Mouse (Mus musculus): ENCODE measurements at regions not wholly inside any gene's neighbourhood (a gene's known extent, or its start where the extent isn't known, plus 50 kb on each side); places are given as distances from the start of the nearest gene placed in this dataset.

GRCm38 (mm10) chr16:77537351-77537750, 64.5 kb downstream of the Gm11146 start:
- DNase-seq (ENCODE audit: low read depth, low spot score), result no peak

GRCm38 (mm10) chr16:77536746-77537145, 65.1 kb downstream of the Gm11146 start:
- DNase-seq (ENCODE audit: low read depth, low spot score), result no peak

GRCm38 (mm10) chr16:77536314-77536713, 65.6 kb downstream of the Gm11146 start:
- no peak for DNase-seq (ENCODE audit: low read depth, low spot score)

DNA sequence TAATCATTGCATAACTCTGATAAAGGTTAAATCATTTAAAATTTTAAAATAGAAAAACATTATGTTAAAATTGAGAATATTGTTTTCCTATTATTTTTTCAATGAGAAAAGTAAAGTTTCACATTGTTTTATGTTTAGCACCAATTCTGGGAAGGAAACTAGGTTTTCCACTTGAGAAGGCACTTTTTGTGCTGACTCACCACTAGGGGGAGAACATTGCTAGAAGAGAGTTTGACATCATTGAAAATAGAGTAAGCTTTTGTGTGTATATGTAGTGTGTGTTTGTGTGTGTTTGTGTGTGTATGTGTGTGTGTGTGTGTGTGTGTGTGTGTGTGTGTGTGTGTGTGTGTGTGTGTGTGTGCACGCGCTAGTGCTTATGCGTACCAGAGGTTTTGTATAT, 66.9 kb downstream of the Gm11146 start:
- DNase-seq (ENCODE audit: low read depth, low spot score), result peak; percentile 21

- DNase-seq (ENCODE audit: low read depth, low spot score), result no peak
These were observed 70.3 kb downstream of the Gm11146 start for GRCm38 (mm10) chr16:77531596-77531995.

DNA sequence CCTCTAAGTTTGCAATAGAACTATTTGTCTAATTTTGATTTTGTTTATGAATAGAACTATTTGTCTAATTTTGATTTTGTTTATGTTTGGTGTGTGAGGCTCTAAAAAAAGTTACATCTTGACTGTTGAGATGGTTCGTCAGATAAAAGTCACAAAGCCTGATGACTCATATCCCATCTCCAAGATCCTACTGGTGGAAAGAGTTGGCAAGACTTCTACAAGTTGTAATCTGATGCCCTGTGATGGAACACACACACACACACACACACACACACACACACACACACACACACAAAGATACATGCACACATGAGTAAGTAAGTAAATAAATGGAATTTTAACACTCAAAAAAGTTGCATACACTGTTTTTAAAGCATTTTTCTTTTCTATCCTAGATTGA, 73.9 kb downstream of the Gm11146 start:
- DNase-seq (ENCODE audit: low read depth, low spot score), result no peak

- no peak for DNase-seq (ENCODE audit: low read depth, low spot score)
These were observed 87.3 kb downstream of the Gm11146 start for GRCm38 (mm10) chr16:77514606-77515005.

DNA sequence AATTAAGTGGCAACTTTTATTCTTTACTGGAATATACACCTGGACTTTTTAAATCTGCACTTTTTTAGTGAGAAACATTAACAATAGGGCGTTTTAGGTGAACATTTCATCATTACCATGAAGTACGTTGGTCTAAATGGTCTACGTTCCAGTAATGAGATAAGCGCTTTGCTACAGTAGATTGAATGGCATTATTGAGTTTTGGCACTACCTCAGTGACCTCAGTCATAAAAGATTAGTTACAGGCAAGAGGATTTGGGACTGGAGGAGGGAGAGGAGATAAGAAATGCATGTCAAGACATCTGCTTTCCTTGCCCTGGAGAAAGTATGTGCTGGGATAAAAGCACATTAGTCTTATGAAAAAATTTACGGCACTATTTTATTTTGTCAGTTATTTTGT, 98.3 kb downstream of the Gm11146 start:
- no peak for DNase-seq (ENCODE audit: low read depth, low spot score)

DNA sequence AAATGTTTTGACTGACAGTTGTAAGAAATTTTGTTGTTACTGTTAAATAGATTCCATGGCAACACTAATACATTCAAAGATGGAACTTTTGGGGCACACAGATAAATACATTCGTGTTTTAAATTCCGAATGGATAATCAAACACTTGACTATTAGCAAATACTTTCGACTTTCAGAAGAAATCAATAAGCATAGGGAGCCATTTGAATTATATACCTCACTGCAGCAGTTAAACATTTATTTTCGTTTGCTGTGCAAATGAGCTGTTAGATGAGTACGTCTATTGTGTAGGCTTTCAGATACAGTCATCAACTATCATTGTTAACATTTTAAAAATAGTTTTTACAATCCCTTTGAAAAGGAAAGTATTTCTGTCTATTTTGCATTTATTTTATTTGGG, 99.0 kb downstream of the Gm11146 start:
- DNase-seq (ENCODE audit: low read depth, low spot score), result no peak

DNA sequence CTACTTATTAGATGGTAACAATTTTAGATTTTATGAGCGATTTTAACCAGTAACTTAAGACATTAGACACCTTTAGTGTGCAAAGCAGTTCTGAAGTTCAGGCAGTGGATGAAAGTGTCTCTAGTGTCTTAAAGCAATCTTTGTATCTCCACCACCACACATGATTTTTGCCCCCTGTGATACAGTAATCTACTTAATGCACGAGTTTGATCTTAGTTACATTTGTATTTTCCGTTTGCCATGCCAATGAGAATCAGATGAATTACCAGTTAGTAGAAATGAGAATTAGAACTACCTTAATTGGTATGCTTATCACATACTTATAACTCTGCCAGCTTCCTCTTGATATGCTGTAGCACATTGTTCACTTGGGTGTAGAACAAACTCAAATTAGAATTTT, 99.9 kb downstream of the Gm11146 start:
- no peak for DNase-seq (ENCODE audit: low read depth, low spot score)

DNA sequence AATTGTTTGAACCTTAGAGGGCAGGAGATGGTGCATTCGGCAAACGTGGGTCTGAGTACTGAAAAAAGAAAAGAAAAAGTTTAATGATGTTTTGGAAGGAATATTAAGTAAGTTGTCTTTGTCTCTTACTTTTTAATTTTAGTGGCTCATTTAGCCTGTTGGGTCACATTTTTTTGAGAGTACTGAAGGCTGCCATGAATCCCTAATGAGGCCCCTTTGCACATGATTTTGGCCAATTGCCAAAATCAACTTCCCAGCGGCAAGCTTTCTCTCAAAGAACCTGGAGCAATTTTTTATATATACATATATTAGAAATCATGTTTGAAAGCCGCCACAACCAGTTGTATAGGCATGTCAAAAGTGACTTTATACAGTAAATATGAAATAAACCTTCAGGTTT, 100.9 kb downstream of the Gm11146 start:
- DNase-seq (ENCODE audit: low read depth, low spot score), result peak; percentile 32

- DNase-seq (ENCODE audit: low read depth, low spot score), result no peak
These were observed 101.5 kb downstream of the Gm11146 start for GRCm38 (mm10) chr16:77500413-77500812.

- DNase-seq (ENCODE audit: low read depth, low spot score), result peak; percentile 46
These were observed 102.2 kb downstream of the Gm11146 start for GRCm38 (mm10) chr16:77499537-77500301.

DNA sequence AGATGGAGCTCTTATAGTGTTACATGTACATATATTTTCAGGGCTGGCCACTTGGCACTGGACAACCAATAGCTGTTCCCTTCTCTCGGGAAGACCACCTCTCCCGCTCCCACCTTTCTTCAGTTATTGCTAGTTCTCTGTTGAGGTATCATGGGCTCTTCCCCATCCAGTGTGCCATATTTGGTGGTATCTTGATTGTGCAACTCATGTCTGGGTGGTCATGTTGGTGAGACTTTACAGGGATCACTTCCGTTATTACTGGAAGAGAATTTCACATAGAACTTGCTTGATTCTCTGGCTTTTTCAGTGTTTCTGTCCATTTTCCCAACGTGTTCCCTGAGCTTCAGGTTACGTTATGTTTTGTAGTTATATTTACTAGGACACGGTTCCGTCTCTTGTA, 106.6 kb downstream of the Gm11146 start:
- DNase-seq (ENCODE audit: low read depth, low spot score), result no peak

DNA sequence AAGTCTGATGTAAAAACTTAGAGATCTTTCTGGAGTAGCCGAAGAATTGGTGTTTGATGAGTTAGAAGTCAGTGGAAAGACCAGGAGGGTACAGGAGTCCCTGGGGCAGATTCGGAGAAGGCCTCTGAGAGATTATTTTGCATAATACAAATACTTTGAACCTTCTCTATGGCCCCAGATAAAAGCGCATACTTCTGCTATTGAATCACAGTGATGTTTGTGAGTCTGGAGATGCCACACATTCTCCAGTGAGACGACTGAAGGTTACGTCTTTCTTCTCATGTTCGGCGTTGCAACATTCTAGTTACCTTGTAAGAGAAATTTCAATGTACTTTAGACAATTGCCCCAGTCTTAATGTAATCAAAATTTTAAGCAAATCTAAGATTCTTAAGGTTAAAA, 107.9 kb downstream of the Gm11146 start:
- DNase-seq (ENCODE audit: low read depth, low spot score), result no peak

GRCm38 (mm10) chr16:77488155-77488554, 113.7 kb downstream of the Gm11146 start:
- no peak for DNase-seq (ENCODE audit: low read depth, low spot score)

DNA sequence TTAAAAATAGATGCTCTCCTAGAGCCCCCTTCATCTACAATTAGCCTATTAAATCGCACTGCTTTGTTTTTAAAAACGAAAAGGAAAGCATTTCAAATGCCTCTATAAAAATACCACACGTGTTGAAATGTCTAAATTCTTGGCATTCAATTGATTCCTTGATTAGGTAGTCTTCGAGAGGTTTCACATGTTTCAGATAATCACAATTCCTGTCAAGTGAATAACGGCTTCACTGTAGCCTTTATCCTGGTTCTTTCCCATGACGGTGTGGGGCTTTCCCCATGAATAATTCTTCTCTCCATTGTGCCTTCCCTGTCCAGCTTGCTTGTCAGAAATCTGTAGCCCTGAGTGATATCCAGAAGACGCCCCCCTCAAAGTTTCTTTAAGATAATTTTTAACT, 122.1 kb downstream of the Gm11146 start:
- no peak for DNase-seq (ENCODE audit: low read depth, low spot score)

GRCm38 (mm10) chr16:77471868-77472267, 130.0 kb downstream of the Gm11146 start:
- no peak for DNase-seq (ENCODE audit: low read depth, low spot score)

DNA sequence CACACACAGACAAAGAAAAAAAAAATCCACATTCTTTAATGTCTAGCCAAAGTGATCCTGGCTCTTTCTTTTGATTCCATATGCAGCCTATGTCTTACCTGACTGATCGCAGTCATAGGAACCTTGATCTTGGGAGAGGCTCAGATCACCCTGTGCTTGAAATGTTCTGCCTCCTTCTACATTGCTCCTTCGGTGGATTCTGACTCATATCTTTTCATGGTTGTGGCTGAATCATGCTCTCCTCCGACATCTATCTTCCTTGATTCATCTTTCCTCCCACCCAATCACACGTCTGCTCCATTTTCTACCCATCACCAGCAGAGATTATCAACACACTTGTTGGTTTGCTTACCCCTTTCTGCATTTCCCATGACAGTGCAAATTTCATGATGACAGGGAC, 132.0 kb downstream of the Gm11146 start:
- DNase-seq (ENCODE audit: low read depth, low spot score), result no peak

GRCm38 (mm10) chr16:77469328-77469875, 132.5 kb downstream of the Gm11146 start:
- DNase-seq (ENCODE audit: low read depth, low spot score), result no peak

DNA sequence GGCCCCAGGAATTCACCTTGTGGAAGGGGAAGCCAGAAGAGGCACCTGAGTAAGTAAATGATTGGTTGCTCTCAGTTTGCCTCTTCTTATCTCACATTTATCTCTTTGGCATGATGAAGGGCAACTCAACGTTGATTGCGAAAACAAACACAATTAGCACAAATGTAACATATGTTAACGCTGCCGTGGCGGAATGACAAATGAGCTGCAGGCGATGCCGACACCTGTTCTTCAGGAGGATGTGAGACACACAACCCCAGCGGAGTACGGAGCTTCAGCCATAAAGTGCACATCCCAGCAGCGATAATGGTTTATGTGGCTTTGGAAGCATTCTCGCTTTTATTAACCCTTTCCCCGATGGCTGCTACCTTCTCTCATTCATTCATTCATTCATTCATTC, 134.7 kb downstream of the Gm11146 start:
- DNase-seq (ENCODE audit: low read depth, low spot score), result no peak

DNA sequence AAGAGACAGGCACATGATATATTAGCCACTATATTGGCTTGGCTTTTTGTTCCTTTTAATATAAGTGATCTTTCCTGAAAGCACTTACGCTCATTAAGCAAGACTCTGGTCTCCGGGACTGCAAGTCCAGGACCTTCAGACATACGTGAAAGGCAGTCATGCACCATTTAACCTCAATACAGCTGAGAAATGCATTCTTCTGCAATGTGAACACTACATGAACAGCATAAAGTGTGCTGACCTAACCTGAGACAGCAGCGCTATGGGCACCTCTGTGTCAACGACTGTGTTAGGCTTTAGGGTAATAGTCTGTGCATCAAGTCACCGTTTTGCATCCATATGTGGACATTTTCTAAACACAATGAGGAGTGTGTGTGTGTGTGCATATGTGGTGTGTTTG, 137.3 kb downstream of the Gm11146 start:
- DNase-seq (ENCODE audit: low read depth, low spot score), result no peak

DNA sequence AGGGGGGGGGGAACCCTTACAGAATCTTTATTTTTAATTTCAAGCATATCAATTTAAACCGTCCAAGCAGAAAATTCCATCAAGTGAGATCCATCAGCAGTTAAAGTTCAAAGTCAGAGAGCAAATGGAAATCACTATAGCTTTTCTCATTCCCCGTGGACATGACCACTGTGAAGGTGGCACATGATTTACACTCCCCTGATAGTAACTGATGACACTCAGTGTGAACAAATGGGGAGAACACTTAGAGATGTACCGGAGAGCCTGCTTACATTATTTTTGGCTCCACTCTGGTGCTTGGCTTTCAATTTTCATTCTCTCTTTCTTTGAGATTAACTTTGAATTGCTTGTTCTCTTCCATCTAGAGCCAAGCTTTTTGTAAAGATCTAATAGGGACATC, 140.0 kb downstream of the Gm11146 start:
- no peak for DNase-seq (ENCODE audit: low read depth, low spot score)

GRCm38 (mm10) chr16:77461459-77461858, 140.4 kb downstream of the Gm11146 start:
- DNase-seq (ENCODE audit: low read depth, low spot score), result no peak

Measured in forelimb bud, embryonic 11.5 days (tissue).